Mouse (Mus musculus) megakaryocyte progenitor cell, adult 5-6 weeks (primary cell): ENCODE measurements at regions not wholly inside any gene's neighbourhood (a gene's known extent, or its start where the extent isn't known, plus 50 kb on each side); places are given as distances from the start of the nearest gene placed in this dataset.

Experiments
- ATAC-seq: replicated peaks from 2 replicates; pipeline ENCODE4 v1.8.0; 2016; ENCODE audit warnings: mild to moderate bottlenecking, moderate TSS enrichment, inconsistent platforms; ENCODE audit not compliant: poor library complexity

DNA sequence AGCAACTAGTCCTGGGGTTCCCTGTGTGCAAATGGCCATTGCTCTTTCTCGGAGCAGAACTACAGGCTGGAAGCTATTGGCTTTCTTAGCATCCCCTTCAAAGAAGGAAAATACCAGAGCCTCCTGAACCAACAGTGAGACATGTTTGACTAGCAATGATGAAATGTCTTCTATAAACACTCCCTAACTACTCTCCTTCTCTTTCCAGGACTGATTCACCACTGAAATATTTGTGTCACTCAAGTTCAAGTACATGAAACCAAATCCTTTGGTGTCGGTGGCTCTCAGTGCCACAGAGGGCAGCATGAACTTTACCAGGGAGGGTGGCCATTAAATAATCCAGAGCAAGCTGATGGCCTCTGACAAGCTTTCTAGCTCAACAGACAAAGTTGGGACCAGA, 270.0 kb downstream of the Osr1 start:
- no peak for ATAC-seq

GRCm38 (mm10) chr12:9847034-9847433, 277.1 kb downstream of the Osr1 start:
- no peak for ATAC-seq

DNA sequence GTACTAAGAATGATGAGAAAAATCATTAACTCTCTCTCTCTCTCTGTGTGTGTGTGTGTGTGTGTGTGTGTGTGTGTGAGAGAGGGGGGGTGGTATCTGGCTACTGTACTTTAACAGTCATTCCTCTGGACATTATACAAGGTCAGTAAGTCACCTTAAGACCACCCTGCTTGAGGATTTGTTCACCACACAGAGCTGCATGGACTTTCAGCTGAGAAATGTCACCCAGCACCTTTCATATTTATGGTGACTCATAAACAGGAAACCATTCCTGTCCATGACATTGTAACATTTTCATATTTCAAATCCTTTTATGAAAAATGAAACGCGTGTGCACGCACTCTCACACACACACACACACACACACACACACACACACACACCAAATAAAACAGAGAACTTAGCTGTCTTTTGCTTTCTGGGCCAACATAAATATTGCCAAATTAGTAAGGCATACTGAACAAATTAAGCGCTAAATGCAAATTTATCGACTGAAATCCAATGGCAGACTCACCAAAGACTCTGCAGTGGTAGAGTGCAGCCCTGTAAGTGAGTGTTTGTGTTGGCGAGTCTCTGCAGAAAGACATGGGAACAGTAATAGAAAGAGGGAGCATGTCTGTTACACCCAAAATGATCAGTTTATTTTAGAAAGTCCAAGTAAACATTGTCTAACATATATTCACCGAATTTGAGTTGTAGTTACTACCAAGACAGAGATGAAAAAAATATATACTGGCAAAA, 277.7 kb downstream of the Osr1 start:
- no peak for ATAC-seq

DNA sequence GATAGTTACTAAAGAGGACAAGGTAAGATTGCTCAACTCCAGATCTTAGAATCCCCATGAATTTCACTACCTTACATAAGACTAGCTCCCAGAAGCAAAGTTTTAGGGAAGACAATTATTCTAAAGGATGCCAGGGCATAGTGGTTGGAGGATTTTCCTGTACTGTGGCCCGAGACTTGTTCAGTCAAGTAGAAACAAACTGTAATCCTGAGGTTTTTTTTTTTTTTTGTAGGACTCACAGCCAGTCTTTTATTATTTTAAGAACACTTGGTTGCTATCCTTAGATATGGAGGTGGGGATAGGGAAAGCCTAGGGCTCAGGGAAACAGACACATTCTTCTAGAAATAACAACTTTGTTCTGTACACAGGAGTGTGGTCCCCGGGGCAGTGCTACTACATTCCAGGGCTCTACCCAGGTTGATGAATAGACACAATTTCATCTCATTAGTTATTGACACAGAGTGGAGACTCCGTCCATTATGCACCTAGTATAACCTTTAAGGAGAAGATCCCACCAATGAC, 285.6 kb downstream of the Osr1 start:
- ATAC-seq = no peak

DNA sequence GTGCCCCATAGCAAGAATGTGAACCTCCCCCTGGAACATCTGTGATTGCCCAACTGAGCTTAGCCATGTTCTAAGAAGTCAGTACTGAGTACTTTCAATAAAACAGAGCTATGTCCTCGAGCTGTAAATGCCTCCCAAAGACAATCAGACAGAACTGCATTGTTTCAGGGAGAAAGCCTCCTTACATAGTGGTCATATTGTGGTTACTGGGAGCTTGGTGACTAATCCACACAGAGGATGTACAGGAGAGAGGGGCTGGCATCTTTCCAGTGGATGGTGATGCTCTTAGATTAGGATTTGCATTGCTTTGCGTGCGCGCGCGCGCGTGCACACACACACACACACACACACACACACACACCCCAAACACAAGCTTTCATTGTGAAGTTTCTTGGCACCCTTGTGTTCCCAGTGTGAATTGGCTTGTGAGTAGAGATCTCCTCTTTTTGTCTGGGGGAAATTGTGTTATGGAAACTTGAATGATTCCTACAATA, 286.3 kb downstream of the Osr1 start:
- ATAC-seq = no peak

DNA sequence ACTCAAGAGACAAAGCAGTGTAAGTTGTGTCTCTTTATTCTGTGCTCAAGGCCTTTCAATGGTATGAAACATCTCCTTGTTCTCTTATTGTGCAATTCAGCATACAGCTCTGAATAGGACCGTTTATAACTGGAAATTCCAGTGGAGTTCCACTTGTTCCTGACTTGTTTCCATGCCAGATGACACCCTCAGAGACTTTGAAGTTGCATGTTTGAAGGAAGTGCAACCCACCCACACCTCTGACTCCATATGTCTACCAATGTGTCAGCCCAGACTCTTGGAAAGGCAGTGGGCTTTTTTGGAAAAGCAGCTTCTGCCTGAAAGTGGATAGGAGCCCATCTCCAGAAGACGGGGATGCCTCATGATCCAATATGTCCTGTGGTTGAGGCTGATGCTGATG, 288.1 kb downstream of the Osr1 start:
- ATAC-seq = no peak

DNA sequence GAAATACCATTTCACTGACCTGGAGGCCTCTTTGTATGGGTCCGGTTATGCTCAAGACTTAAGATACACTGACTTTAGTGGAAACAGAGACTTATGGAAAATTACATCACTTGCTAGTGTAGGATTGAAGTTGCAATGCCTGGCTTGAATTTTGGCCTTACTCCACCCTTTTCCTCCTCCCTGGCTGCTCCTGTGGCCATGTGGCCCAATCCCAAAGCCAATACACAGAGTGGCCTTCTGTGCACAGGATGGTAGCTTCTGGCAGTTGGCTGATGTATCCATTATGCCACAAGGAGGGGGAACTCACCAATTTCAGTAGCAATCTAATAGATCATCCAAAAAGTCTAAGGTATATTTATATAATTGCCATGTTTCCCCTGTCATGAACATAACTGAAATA, 292.4 kb downstream of the Osr1 start:
- no peak for ATAC-seq

DNA sequence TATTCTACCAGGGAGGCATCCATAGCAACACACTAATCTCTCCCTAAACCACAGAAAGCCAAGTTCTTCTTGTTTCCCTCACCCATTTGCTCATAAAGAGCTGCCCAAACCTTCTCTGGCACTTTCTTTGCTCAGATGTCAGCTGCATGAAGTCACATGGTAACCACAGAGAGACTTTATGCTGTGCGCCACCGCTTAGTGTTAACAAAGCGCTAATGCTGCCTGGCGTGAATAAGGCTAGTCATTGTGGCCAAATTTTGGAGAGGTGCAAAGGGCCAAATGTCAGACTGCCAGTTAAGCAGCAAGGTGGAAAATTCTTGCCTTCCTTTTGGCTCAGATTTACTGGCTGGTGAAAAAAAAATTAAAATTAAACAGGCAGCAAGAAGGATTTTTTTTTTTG, 302.3 kb downstream of the Osr1 start:
- ATAC-seq = no peak

GRCm38 (mm10) chr12:9873214-9873613, 303.3 kb downstream of the Osr1 start:
- ATAC-seq = no peak

DNA sequence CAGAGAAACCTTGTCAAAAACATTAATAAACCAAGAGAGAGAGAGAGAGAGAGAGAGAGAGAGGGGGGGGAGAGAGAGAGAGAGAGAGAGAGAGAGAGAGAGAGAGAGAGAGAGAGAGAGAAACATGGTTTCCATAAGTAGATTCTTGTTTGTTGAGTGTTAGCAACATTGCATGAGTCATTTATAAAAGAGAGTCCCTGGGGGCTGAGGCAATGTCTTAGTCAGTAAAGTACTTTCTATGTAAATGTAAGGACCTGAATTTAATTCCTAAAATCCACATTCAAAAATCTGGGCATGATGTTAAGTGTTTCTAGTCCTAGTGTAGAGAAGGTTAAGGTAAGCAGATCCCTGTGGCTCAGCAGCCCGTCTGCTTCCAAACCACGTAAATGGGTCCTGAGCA, 304.9 kb downstream of the Osr1 start:
- no peak for ATAC-seq

GRCm38 (mm10) chr12:9881953-9882623, 312.2 kb downstream of the Osr1 start:
- ATAC-seq = no peak

GRCm38 (mm10) chr12:9883037-9883730, 313.3 kb downstream of the Osr1 start:
- ATAC-seq = no peak

DNA sequence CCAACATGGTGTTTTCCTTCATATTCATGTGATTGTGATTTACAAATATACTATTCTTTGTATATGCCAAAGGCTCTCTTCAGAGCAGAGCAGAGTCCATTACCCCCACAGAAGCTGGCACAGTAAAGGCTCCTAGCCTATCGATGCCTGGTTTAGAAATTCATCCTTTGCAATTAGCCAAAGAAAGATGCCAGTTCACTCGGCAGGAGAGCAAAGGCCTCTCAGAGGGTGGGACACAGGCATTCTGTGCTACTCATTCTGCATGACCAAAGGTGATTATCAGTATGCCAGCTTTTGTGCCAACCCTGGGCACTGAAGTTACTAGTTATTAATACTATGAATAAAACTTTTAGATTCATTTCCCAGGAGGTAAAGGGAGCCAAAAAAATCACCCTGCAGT, 324.6 kb downstream of the Osr1 start:
- ATAC-seq = no peak

- no peak for ATAC-seq
Measured at GRCm38 (mm10) chr12:9897980-9898379, 328.1 kb downstream of the Osr1 start.

- no peak for ATAC-seq
Measured at GRCm38 (mm10) chr12:9898420-9898819, 328.5 kb downstream of the Osr1 start.

GRCm38 (mm10) chr12:9901948-9902347, 332.0 kb downstream of the Osr1 start:
- no peak for ATAC-seq

- ATAC-seq = no peak
Measured at GRCm38 (mm10) chr12:9903702-9904231, 333.9 kb downstream of the Osr1 start.

GRCm38 (mm10) chr12:9912333-9912732, 342.4 kb downstream of the Osr1 start:
- ATAC-seq = no peak

GRCm38 (mm10) chr12:9915726-9916140, 345.8 kb downstream of the Osr1 start:
- no peak for ATAC-seq

GRCm38 (mm10) chr12:9918026-9918425, 348.1 kb downstream of the Osr1 start:
- no peak for ATAC-seq

GRCm38 (mm10) chr12:9919007-9919406, 349.1 kb downstream of the Osr1 start:
- no peak for ATAC-seq
